Mouse (Mus musculus) liver, postnatal 0 days (tissue): ENCODE results near the gene Irf3.

Experiments
- CTCF ChIP-seq: sonication (generic); IDR thresholded peaks from 2 replicates; pipeline ENCODE4 v1.5.1; 2016; ENCODE audit warnings: antibody characterized with exemption, low read depth
- EP300 ChIP-seq: IDR thresholded peaks from 2 replicates; pipeline ENCODE4 v1.6.1; 2016; ENCODE audit warnings: antibody characterized with exemption, low read depth, mild to moderate bottlenecking

GRCm38 (mm10) chr7:45015344-45015956 is 18.0 kb downstream of the Irf3 start:
- TF ChIP-seq CTCF = no peak
- TF ChIP-seq EP300 = no peak
